Mouse (Mus musculus): ENCODE data around the gene Vmn1r220. TPM values are rescaled to one million over a fixed set of nuclear protein-coding genes. Genes with fewer than 3 reads are reported as not detected.

The Vmn1r220 gene
- polyA plus RNA-seq (2012; rRNA removed), result not detected in 2 replicates

GRCm38 (mm10) chr13:23187875-23188274 lies at the start of gene Vmn1r220:
Gene Vmn1r220 (minus strand): TSS chr13:23187975.

GRCm38 (mm10) chr13:23235847-23236246 lies 48.1 kb upstream of the Vmn1r220 start, which contains the start of gene Vmn1r222:
Gene Vmn1r222 (minus strand): TSS chr13:23235947.

GRCm38 (mm10) chr13:23213827-23214226 lies 26.1 kb upstream of the Vmn1r220 start, which contains the start of gene Vmn1r221:
Gene Vmn1r221 (plus strand): TSS chr13:23214127.

GRCm38 (mm10) chr13:23159012-23159411 lies 28.8 kb downstream of the Vmn1r220 start, which contains the start of gene Vmn1r219:
Gene Vmn1r219 (plus strand): TSS chr13:23159312.

GRCm38 (mm10) chr13:23133099-23133498 lies 54.7 kb downstream of the Vmn1r220 start, which contains the start of gene Vmn1r218:
Gene Vmn1r218 (plus strand): TSS chr13:23133155.

Other genes starting within 250 kb of the Vmn1r220 start
- gene Vmn1r213, start 180.3 kb downstream of the Vmn1r220 start, polyA plus RNA-seq (2012; rRNA removed), result 0.03 TPM in 1 of 2 replicates, not detected in the other
- gene Vmn1r214, start 157.6 kb downstream of the Vmn1r220 start, polyA plus RNA-seq (2012; rRNA removed), result not detected in 2 replicates
- not detected in 2 replicates for gene Vmn1r215, start 120.0 kb downstream of the Vmn1r220 start, polyA plus RNA-seq (2012; rRNA removed)
- gene Vmn1r217, start 69.7 kb downstream of the Vmn1r220 start, polyA plus RNA-seq (2012; rRNA removed), result not detected in 2 replicates
- gene Vmn1r218, start 54.8 kb downstream of the Vmn1r220 start, polyA plus RNA-seq (2012; rRNA removed), result not detected in 2 replicates
- gene Vmn1r219, start 28.7 kb downstream of the Vmn1r220 start, polyA plus RNA-seq (2012; rRNA removed), result not detected in 2 replicates
- gene Vmn1r221, start 26.2 kb upstream of the Vmn1r220 start, polyA plus RNA-seq (2012; rRNA removed), result not detected in 2 replicates
- not detected in 2 replicates for gene Vmn1r222, start 48.0 kb upstream of the Vmn1r220 start, polyA plus RNA-seq (2012; rRNA removed)
- gene Vmn1r223, start 59.2 kb upstream of the Vmn1r220 start, polyA plus RNA-seq (2012; rRNA removed), result not detected in 2 replicates
- 22.3 and 23.5 TPM in 2 replicates for gene Zfp322a, start 181.2 kb upstream of the Vmn1r220 start, polyA plus RNA-seq (2012; rRNA removed)
- 8.5 and 8.8 TPM in 2 replicates for gene Abt1, start 235.9 kb upstream of the Vmn1r220 start, polyA plus RNA-seq (2012; rRNA removed)